Mouse (Mus musculus): ENCODE measurements around the gene Zbtb42.

- TF ChIP-seq FLI1 (IDR thresholded peaks at IDR 0.05; ENCODE audit: low read length) (no peak), GATA1 (IDR thresholded peaks at IDR 0.05; ENCODE audit: borderline replicate concordance, low read length) (no peak)
Measured at GRCm38 (mm10) chr12:112717140-112717539, 38.5 kb downstream of the Zbtb42 start.

All from megakaryocyte, embryonic 14.5 days (primary cell).